Mouse (Mus musculus) forebrain, embryonic 12.5 days (tissue): ENCODE measurements around the gene Agpat3. TPM values are rescaled to one million over a fixed set of nuclear protein-coding genes. Genes with fewer than 3 reads are reported as not detected.

Source experiments
- ATAC-seq: fragments of 200-750 bp; cut with Nextera tagmentation; 2 replicates; pipeline ENCODE4 v1.8.0; 2017; ENCODE audit warnings: moderate TSS enrichment; ENCODE audit not compliant: low FRiP score
- H3K27ac ChIP-seq: fragments of 300-500 bp; sonication (generic); 2 replicates; pipeline ENCODE4 v1.5.1; 2016; ENCODE audit warnings: mild to moderate bottlenecking
- H3K27me3 ChIP-seq: fragments of 300-500 bp; sonication (generic); 2 replicates; pipeline ENCODE4 v1.6.1; 2016; ENCODE audit warnings: mild to moderate bottlenecking
- H3K36me3 ChIP-seq: fragments of 300-500 bp; sonication (generic); replicated peaks from 2 replicates; pipeline ENCODE4 v1.6.1; 2016; ENCODE audit warnings: mild to moderate bottlenecking
- H3K4me1 ChIP-seq: fragments of 300-500 bp; sonication (generic); 2 replicates; pipeline ENCODE4 v1.6.1; 2016
- H3K4me2 ChIP-seq: fragments of 300-500 bp; sonication (generic); 2 replicates; pipeline ENCODE4 v1.6.1; 2016; ENCODE audit warnings: mild to moderate bottlenecking, moderate library complexity
- H3K4me3 ChIP-seq: fragments of 300-500 bp; sonication (generic); replicated peaks from 2 replicates; pipeline ENCODE4 v1.5.1; 2016; ENCODE audit warnings: mild to moderate bottlenecking
- H3K9ac ChIP-seq: fragments of 300-500 bp; sonication (generic); 2 replicates; pipeline ENCODE4 v1.6.1; 2016; ENCODE audit warnings: mild to moderate bottlenecking
- H3K9me3 ChIP-seq: fragments of 300-500 bp; sonication (generic); 2 replicates; pipeline ENCODE4 v1.6.1; 2016
- WGBS: fragments of 180-500 bp; shearing (Covaris S2); methylation state at CpG from one replicate; pipeline ENCODE4 v1.1.7; 2016; 5-methylcytosine and 5-hydroxymethylcytosine counted together
- polyA plus RNA-seq: library from polyadenylated mRNA; unstranded; fragments of >200 nt; fragmentation: Nextera tagmentation; extraction: Ambion mirVana; gene quantifications from 2 replicates; pipeline ENCODE4 v1.2.1, GENCODE M21; 2016

The Agpat3 gene
- polyA plus RNA-seq, 1 experiment from 2014 or later, result 58.0 TPM

GRCm38 (mm10) chr10:78259230-78259629 is 93.1 kb downstream of the Agpat3 start:
- Histone ChIP-seq H3K9me3 (no peaks in the 10 kb centered on the region), H3K4me1 (no peaks in the 10 kb centered on the region), H3K27ac (no peak overlapping the region), H3K4me2 (no peak overlapping the region), H3K9ac (no peak overlapping the region), H3K27me3 (no peaks in the 10 kb centered on the region), H3K36me3 (no peaks in the 10 kb centered on the region), H3K4me3 (no peak overlapping the region)
- 81% methylated on average over 5 of the region's 5 CpGs for WGBS
- no peak for ATAC-seq

- Histone ChIP-seq H3K9me3 (no peaks in the 10 kb centered on the region), H3K9ac (no peak overlapping the region), H3K4me2 (no peak overlapping the region), H3K27ac (no peak overlapping the region), H3K27me3 (no peaks in the 10 kb centered on the region), H3K4me3 (no peak overlapping the region), H3K4me1 (no peaks in the 10 kb centered on the region), H3K36me3 (no peaks in the 10 kb centered on the region)
- ATAC-seq, result no peak
- WGBS, result 81% methylated on average over 6 of the region's 6 CpGs
Observed at GRCm38 (mm10) chr10:78258142-78258675, 94.1 kb downstream of the Agpat3 start.

- no peak for ATAC-seq
- H3K4me1 ChIP-seq, result no peaks in the 10 kb centered on the region
- no peak overlapping the region for H3K9ac ChIP-seq
- H3K4me3 ChIP-seq, result no peak overlapping the region
- H3K4me2 ChIP-seq, result no peak overlapping the region
- WGBS, result 77% methylated on average over 4 of the region's 4 CpGs
- peaks cover 5% of the 10 kb centered on the region; the same call in 1 of the 2 replicates for H3K9me3 ChIP-seq
- H3K27me3 ChIP-seq, result no peaks in the 10 kb centered on the region
- no peaks in the 10 kb centered on the region for H3K36me3 ChIP-seq
- H3K27ac ChIP-seq, result no peak overlapping the region
Observed at GRCm38 (mm10) chr10:78255646-78256059, 96.6 kb downstream of the Agpat3 start.

GRCm38 (mm10) chr10:78247206-78247605 is 105.1 kb downstream of the Agpat3 start:
- 89% methylated on average over 3 of the region's 3 CpGs for WGBS
- ATAC-seq, result no peak
- Histone ChIP-seq H3K9me3 (peaks cover 5% of the 10 kb centered on the region; the same call in 1 of the 2 replicates), H3K27me3 (no peaks in the 10 kb centered on the region), H3K4me1 (peaks cover 19% of the 10 kb centered on the region), H3K36me3 (no peaks in the 10 kb centered on the region), H3K9ac (no peak overlapping the region), H3K27ac (no peak overlapping the region), H3K4me3 (no peak overlapping the region), H3K4me2 (no peak overlapping the region)

- no peak overlapping the region for H3K27ac ChIP-seq
- peaks cover 19% of the 10 kb centered on the region for H3K4me1 ChIP-seq
- no peaks in the 10 kb centered on the region for H3K27me3 ChIP-seq
- H3K9me3 ChIP-seq, result peaks cover 5% of the 10 kb centered on the region; the same call in 1 of the 2 replicates
- no peak for ATAC-seq
- 85% methylated on average over 4 of the region's 4 CpGs for WGBS
- no peak overlapping the region for H3K9ac ChIP-seq
- no peaks in the 10 kb centered on the region for H3K36me3 ChIP-seq
- no peak overlapping the region for H3K4me3 ChIP-seq
- no peak overlapping the region for H3K4me2 ChIP-seq
Observed at GRCm38 (mm10) chr10:78246725-78247124, 105.6 kb downstream of the Agpat3 start.

- Histone ChIP-seq H3K27me3 (no peaks in the 10 kb centered on the region), H3K9ac (peak overlapping the region; percentile 88; the same call in 1 of the 2 replicates), H3K4me2 (peak overlapping the region; percentile 93), H3K9me3 (no peaks in the 10 kb centered on the region), H3K36me3 (no peaks in the 10 kb centered on the region), H3K4me1 (peaks cover 19% of the 10 kb centered on the region), H3K27ac (no peak overlapping the region), H3K4me3 (peak overlapping the region; percentile 92)
- ATAC-seq, result peak; percentile 21
- 18% methylated on average over 7 of the region's 7 CpGs for WGBS
Observed at GRCm38 (mm10) chr10:78245225-78245547, 107.1 kb downstream of the Agpat3 start.

- Histone ChIP-seq H3K27ac (peak within 1 kb of the TSS; percentile 54), H3K36me3 (no peaks in the 10 kb centered on the region), H3K9me3 (no peaks in the 10 kb centered on the region), H3K4me1 (peaks cover 19% of the 10 kb centered on the region), H3K27me3 (no peaks in the 10 kb centered on the region), H3K9ac (peak within 1 kb of the TSS; percentile 88), H3K4me2 (peak within 1 kb of the TSS; percentile 93), H3K4me3 (peak within 1 kb of the TSS; percentile 92)
- under 1% methylated on average over 71 of the region's 74 CpGs for WGBS
- ATAC-seq, result peak; percentile 96
Observed at GRCm38 (mm10) chr10:78244438-78245224, 107.7 kb downstream of the Agpat3 start, which contains the start of gene Trappc10. Gene Trappc10 (minus strand): TSS chr10:78244641.

GRCm38 (mm10) chr10:78244058-78244437 is 108.2 kb downstream of the Agpat3 start:
- H3K9ac ChIP-seq, result peak overlapping the region; percentile 88
- under 1% methylated on average over 25 of the region's 33 CpGs for WGBS
- H3K4me1 ChIP-seq, result peaks cover 19% of the 10 kb centered on the region
- H3K9me3 ChIP-seq, result no peaks in the 10 kb centered on the region
- peak; percentile 65 for ATAC-seq
- no peaks in the 10 kb centered on the region for H3K36me3 ChIP-seq
- H3K4me2 ChIP-seq, result peak overlapping the region; percentile 93
- H3K27me3 ChIP-seq, result no peaks in the 10 kb centered on the region
- peak overlapping the region; percentile 42 for H3K27ac ChIP-seq
- H3K4me3 ChIP-seq, result peak overlapping the region; percentile 92

DNA sequence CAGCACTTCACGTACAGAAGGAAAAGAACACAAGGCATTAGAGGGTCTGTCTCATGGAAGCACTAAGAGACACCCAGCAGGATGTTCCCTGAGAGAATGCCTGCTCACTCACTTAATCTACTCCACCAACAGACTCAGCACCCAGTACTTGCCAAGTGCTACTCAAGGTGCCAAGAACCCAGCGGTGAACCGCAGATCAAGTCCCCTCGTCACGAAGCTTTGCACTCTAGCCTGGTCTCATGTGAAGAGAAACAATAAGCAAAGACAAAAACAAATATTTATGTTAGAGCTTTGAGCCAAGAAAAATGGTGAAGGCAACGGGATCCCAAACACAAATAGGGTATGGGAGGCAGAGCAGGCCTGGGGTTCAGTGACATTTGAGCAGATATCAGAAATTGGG is 113.4 kb downstream of the Agpat3 start:
- no peak for ATAC-seq
- Histone ChIP-seq H3K9ac (no peak overlapping the region), H3K4me1 (peaks cover 12% of the 10 kb centered on the region), H3K27me3 (no peaks in the 10 kb centered on the region), H3K27ac (no peak overlapping the region), H3K4me3 (no peak overlapping the region), H3K9me3 (no peaks in the 10 kb centered on the region), H3K36me3 (no peaks in the 10 kb centered on the region), H3K4me2 (no peak overlapping the region)
- WGBS, result 89% methylated on average over 6 of the region's 6 CpGs

GRCm38 (mm10) chr10:78238297-78238696 is 114.0 kb downstream of the Agpat3 start:
- Histone ChIP-seq H3K9ac (no peak overlapping the region), H3K4me2 (no peak overlapping the region), H3K4me1 (peaks cover 6% of the 10 kb centered on the region), H3K27me3 (no peaks in the 10 kb centered on the region), H3K4me3 (no peak overlapping the region), H3K36me3 (no peaks in the 10 kb centered on the region), H3K27ac (no peak overlapping the region), H3K9me3 (no peaks in the 10 kb centered on the region)
- 93% methylated on average over 5 of the region's 5 CpGs for WGBS
- no peak for ATAC-seq

GRCm38 (mm10) chr10:78237809-78238208 is 114.5 kb downstream of the Agpat3 start:
- no peak overlapping the region for H3K4me2 ChIP-seq
- H3K9me3 ChIP-seq, result no peaks in the 10 kb centered on the region
- no peak for ATAC-seq
- WGBS, result 91% methylated on average over 6 of the region's 6 CpGs
- H3K27me3 ChIP-seq, result no peaks in the 10 kb centered on the region
- no peak overlapping the region for H3K9ac ChIP-seq
- H3K36me3 ChIP-seq, result no peaks in the 10 kb centered on the region
- no peak overlapping the region for H3K27ac ChIP-seq
- H3K4me1 ChIP-seq, result peaks cover 1% of the 10 kb centered on the region
- H3K4me3 ChIP-seq, result no peak overlapping the region

DNA sequence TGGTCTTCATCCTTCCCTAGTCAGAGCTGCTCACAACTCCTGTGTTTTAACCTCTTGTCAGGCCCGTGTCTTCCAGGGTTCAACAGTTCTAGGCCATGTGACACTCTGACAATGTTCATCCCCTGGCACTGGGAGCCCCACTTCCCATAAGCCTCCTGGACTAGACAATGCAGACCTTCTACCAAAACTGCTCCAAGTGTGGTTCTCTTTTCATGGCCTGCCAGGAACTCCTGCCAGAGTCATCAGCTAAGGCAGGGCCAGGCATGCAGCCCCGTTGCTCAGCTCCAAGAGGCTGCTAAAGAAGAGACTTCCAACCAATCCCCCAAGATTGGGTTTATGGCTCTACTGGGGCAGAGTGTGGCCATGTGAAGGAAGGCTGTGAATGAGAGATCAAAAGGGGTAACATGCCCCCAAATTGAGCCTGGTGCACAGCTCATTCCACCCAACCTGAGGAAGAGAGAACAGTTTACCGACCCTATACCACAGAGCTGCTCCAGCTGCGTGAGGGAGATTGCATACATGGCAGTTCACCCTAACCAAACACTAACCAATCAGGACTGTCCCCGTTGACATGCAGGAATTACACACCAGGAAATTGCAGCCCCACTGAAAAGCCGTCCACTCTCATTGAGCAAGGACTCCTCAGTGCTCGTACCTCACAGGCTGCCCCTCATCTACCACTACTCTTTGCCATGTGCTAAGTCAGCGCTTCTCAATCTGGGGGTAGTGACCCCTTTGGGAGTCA is 115.2 kb downstream of the Agpat3 start:
- no peak overlapping the region for H3K9ac ChIP-seq
- no peak overlapping the region for H3K27ac ChIP-seq
- 88% methylated on average over 8 of the region's 8 CpGs for WGBS
- no peak overlapping the region for H3K4me2 ChIP-seq
- no peak overlapping the region for H3K4me3 ChIP-seq
- no peaks in the 10 kb centered on the region for H3K27me3 ChIP-seq
- no peaks in the 10 kb centered on the region for H3K36me3 ChIP-seq
- H3K4me1 ChIP-seq, result no peaks in the 10 kb centered on the region
- no peaks in the 10 kb centered on the region for H3K9me3 ChIP-seq
- ATAC-seq, result no peak
